Mouse (Mus musculus): ENCODE data around the gene Shisal2a.

DNA sequence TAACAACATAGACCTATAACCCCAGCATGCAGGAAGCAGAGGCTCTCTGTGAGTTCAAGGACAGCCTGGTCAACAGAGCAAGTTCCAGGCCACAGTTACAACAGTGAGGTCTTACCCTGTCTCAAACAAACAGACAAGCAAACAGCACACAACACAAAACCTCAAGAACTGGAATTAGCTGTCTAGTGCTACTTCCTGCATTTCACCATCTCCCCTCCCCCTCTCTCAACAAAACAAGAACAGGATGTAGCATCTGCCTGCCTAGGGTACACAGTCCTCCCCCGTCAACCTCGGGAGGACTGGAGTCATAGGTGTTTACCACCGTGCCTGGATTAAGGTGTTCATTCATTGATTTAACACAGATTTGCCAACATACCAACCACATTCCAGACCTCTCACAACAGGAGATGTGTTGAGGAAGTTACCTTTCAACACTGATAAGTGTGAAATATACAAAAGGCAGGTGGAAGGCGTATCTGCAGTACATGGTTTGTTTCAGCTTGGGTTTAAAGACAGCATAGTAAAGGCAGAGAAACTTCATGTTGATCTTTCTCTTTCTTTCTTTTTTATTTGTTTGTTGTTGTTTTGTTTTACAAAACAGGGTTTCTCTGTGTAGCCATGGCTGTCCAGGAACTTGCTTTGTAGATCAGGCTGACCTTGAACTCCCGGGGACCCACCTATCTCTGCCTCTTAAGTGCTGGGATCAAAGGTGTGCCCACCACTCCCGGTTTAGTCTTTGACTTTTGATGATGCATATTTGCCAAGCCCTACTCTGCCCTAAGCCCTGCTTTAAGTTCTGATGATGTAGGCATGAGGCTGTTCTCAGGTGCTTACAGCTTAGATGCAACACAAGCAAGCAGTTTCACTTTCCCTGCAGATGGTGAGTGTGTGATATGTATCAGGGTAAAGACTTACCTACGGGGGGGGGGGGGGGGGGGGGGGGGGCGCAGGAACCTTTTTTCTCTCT, 64.2 kb downstream of the Shisal2a start:
- TF ChIP-seq POLR2A (IDR thresholded peaks at IDR 0.05; ENCODE audit: insufficient read depth, low read length) (no peak), CTCF (IDR thresholded peaks at IDR 0.05; ENCODE audit: low read depth, low read length) (no peak)

All from ES-Bruce4 (cell line).